ENCODE assay signal across 8 mouse cellular contexts in genomic region chr15:11038476-11038875, GRCm38 (mm10). TPM values are rescaled to one million over a fixed set of nuclear protein-coding genes. Genes with fewer than 3 reads are reported as not detected.
DNase-seq lines count a peak whose midpoint lies in the region; ATAC-seq and TF ChIP-seq lines count a peak whose summit lies in the region.

No protein-coding gene starts in this region.

- no peaks in the 10 kb centered on the region for H3K36me3 ChIP-seq in hindbrain, embryonic 15.5 days
- no peaks in the 10 kb centered on the region for H3K36me3 ChIP-seq in stomach, postnatal 0 days (ENCODE audit: control insufficient read depth, insufficient read depth, low read length)

- TF ChIP-seq POLR2A in lung, adult 2 months (IDR thresholded peaks at IDR 0.05; ENCODE audit: borderline replicate concordance, extremely low read depth, low read depth, low read length), result no peak

- TF ChIP-seq EP300 in stomach, postnatal 0 days (optimal IDR thresholded peaks at IDR 0.05), result no peak

- peak; percentile 42 for DNase-seq in cerebellum, adult 8-10 months
- DNase-seq in cerebellum, adult 11 months, result no peak
- peak; percentile 11 for DNase-seq in right cerebral cortex, adult 18-20 months
- no peak for DNase-seq in right cerebral cortex, postnatal 25 days
- peak; percentile 6 for DNase-seq in cerebellum, adult 9-11 months
- peak; percentile 21 for DNase-seq in lung, adult 2 months
- DNase-seq in stomach, postnatal 0 days (ENCODE audit: low spot score), result peak; percentile 31

- H3K9me3 ChIP-seq in hindbrain, embryonic 15.5 days, result no peaks in the 10 kb centered on the region
- H3K9me3 ChIP-seq in stomach, postnatal 0 days (ENCODE audit: control insufficient read depth, low read length), result no peaks in the 10 kb centered on the region

- H3K27ac ChIP-seq in hindbrain, embryonic 15.5 days (replicated peaks), result no peak overlapping the region
- no peak overlapping the region for H3K27ac ChIP-seq in stomach, postnatal 0 days (replicated peaks)

- WGBS in hindbrain, embryonic 15.5 days, result 2% methylated on average over 12 of the region's 12 CpGs
- 2% methylated on average over 12 of the region's 12 CpGs for WGBS in lung, adult 2 months
- WGBS in stomach, postnatal 0 days, result 1% methylated on average over 12 of the region's 12 CpGs

- peak; percentile 24; the same call in 1 of the 2 replicates for TF ChIP-seq CTCF in lung, adult 2 months (IDR thresholded peaks at IDR 0.05; ENCODE audit: insufficient read depth, low read length)
- peak; percentile 85 for TF ChIP-seq CTCF in stomach, postnatal 0 days (IDR thresholded peaks at IDR 0.05; ENCODE audit: low read depth)

- H3K9ac ChIP-seq in hindbrain, embryonic 15.5 days, result no peak overlapping the region
- H3K9ac ChIP-seq in stomach, postnatal 0 days (ENCODE audit: low read length), result no peak overlapping the region

- H3K4me2 ChIP-seq in hindbrain, embryonic 15.5 days, result peak overlapping the region; percentile 86
- H3K4me2 ChIP-seq in stomach, postnatal 0 days (replicated peaks; ENCODE audit: low read depth), result no peak overlapping the region

- H3K4me1 ChIP-seq in hindbrain, embryonic 15.5 days (replicated peaks), result peaks cover 29% of the 10 kb centered on the region
- no peaks in the 10 kb centered on the region for H3K4me1 ChIP-seq in lung, adult 2 months (ENCODE audit: control insufficient read depth, insufficient read depth, low read length)
- peaks cover 2% of the 10 kb centered on the region for H3K4me1 ChIP-seq in stomach, postnatal 0 days (replicated peaks; ENCODE audit: control insufficient read depth, insufficient read depth)

- H3K27me3 ChIP-seq in hindbrain, embryonic 15.5 days, result peaks cover 41% of the 10 kb centered on the region
- peaks cover 26% of the 10 kb centered on the region for H3K27me3 ChIP-seq in stomach, postnatal 0 days (ENCODE audit: control insufficient read depth, insufficient read depth, low read length)

- 0 out of 2 replicates have a peak overlapping the region, but pooled peaks have one; percentile 45 for H3K4me3 ChIP-seq in hindbrain, embryonic 15.5 days
- H3K4me3 ChIP-seq in lung, adult 2 months (replicated peaks; ENCODE audit: extremely low read depth, low read depth, low read length), result no peak overlapping the region
- H3K4me3 ChIP-seq in stomach, postnatal 0 days (ENCODE audit: low read depth, low read length), result no peak overlapping the region

- no peak for ATAC-seq in hindbrain, embryonic 15.5 days (ENCODE audit: low FRiP score, low read depth)
- no peak for ATAC-seq in stomach, postnatal 0 days (ENCODE audit: low FRiP score, low TSS enrichment)

RNA-seq across cellular contexts. Expression of gene Rxfp3, which starts 0.7 kb away (rescaled TPM):
- polyA plus RNA-seq in hindbrain, embryonic 15.5 days (2015; fragmentation: Nextera tagmentation; extraction: Ambion mirVana), result 5.6 TPM in 2 replicates
- not detected in 2 replicates for polyA plus RNA-seq in lung, adult 2 months (2012; rRNA removed)
- polyA plus RNA-seq in stomach, postnatal 0 days (2015; fragmentation: Nextera tagmentation; extraction: Ambion mirVana), result 0.02 and 0.04 TPM in 2 replicates

RNA-seq across cellular contexts. Expression of gene Adamts12, which starts 26.1 kb away (rescaled TPM):
- 1.5 and 2.0 TPM in 2 replicates for polyA plus RNA-seq in hindbrain, embryonic 15.5 days (2015; fragmentation: Nextera tagmentation; extraction: Ambion mirVana)
- polyA plus RNA-seq in lung, adult 2 months (2012; rRNA removed), result 0.74 and 1.2 TPM in 2 replicates
- 0.62 and 1.0 TPM in 2 replicates for polyA plus RNA-seq in stomach, postnatal 0 days (2015; fragmentation: Nextera tagmentation; extraction: Ambion mirVana)

RNA-seq across cellular contexts. Expression of gene Slc45a2, which starts 38.0 kb away (rescaled TPM):
- polyA plus RNA-seq in hindbrain, embryonic 15.5 days (2015; fragmentation: Nextera tagmentation; extraction: Ambion mirVana), result 0.08 and 0.14 TPM in 2 replicates
- polyA plus RNA-seq in lung, adult 2 months (2012; rRNA removed), result not detected in 2 replicates
- polyA plus RNA-seq in stomach, postnatal 0 days (2015; fragmentation: Nextera tagmentation; extraction: Ambion mirVana), result 0.04 TPM in 1 of 2 replicates, not detected in the other

RNA-seq across cellular contexts. Expression of gene Amacr, which starts 56.9 kb away (rescaled TPM):
- polyA plus RNA-seq in hindbrain, embryonic 15.5 days (2015; fragmentation: Nextera tagmentation; extraction: Ambion mirVana), result 10.3 and 12.7 TPM in 2 replicates
- 4.4 and 6.9 TPM in 2 replicates for polyA plus RNA-seq in lung, adult 2 months (2012; rRNA removed)
- 12.3 and 12.9 TPM in 2 replicates for polyA plus RNA-seq in stomach, postnatal 0 days (2015; fragmentation: Nextera tagmentation; extraction: Ambion mirVana)

Comparison
In these comparisons a context has a peak if more than half of its experiments do, and no peak if none do; other contexts are left out.
1. DNase-seq: peak in cerebellum, adult 8-10 months (single experiment), right cerebral cortex, adult 18-20 months (single experiment), cerebellum, adult 9-11 months (single experiment), lung, adult 2 months (single experiment) and stomach, postnatal 0 days (single experiment); none in cerebellum, adult 11 months (single experiment) and right cerebral cortex, postnatal 25 days (single experiment).